Mouse (Mus musculus): ENCODE measurements at regions not wholly inside any gene's neighbourhood (a gene's known extent, or its start where the extent isn't known, plus 50 kb on each side); places are given as distances from the start of the nearest gene placed in this dataset.

DNA sequence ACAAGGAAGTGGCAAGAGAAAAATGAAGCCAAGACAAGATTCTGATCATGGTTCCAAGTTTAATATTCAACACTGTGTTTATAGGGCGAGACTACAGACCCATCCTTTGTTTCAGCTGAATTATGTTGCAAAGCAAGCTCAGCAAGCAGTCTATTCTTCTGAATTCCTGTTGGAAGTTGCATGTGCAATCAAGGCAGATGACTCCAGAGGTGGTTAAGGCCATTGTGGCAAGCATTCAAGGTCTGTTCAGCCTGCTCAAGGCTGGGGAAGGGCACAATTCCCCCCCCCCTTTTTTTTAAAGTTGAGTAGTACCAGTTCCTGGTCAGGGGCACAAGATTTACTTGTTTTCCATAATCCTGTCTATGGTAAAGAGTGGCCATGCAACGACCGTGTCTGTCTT is 431.1 kb downstream of the 1810013L24Rik start:
- no peak for TF ChIP-seq MAFK (IDR thresholded peaks at IDR 0.05; ENCODE audit: insufficient replicate concordance, low read length)
- no peak for TF ChIP-seq POLR2A (IDR thresholded peaks at IDR 0.05; ENCODE audit: low read depth, low read length)
- no peak for TF ChIP-seq TBP (conservative IDR thresholded peaks at IDR 0.05; ENCODE audit: low read depth, low read length)

Data from CH12.LX (cell line).